Mouse (Mus musculus): ENCODE data around the gene Sirt2.

GRCm38 (mm10) chr7:28824941-28825685, 58.6 kb downstream of the Sirt2 start, which contains the start of gene Ech1:
- TF ChIP-seq GATA1 (IDR thresholded peaks at IDR 0.05; ENCODE audit: low read length) (no peak), TAL1 (IDR thresholded peaks at IDR 0.05; ENCODE audit: low read length) (no peak)

All from erythroblast, embryonic 14.5 days (primary cell).